Mouse (Mus musculus): ENCODE results near the gene Wnk1. TPM values are rescaled to one million over a fixed set of nuclear protein-coding genes. Genes with fewer than 3 reads are reported as not detected.
A peak's percentile ranks its signal among the peaks of the same experiment; 100 is the strongest.
"Not testable (repeated sequence)": the region's sequence is repeated elsewhere in the genome, so short reads cannot be mapped to it uniquely, and the experiment has no call there.

Wnk1 gene
- polyA plus RNA-seq (2015; fragmentation: Nextera tagmentation; extraction: Ambion mirVana), result 39.5 and 42.6 TPM in 2 replicates

DNA sequence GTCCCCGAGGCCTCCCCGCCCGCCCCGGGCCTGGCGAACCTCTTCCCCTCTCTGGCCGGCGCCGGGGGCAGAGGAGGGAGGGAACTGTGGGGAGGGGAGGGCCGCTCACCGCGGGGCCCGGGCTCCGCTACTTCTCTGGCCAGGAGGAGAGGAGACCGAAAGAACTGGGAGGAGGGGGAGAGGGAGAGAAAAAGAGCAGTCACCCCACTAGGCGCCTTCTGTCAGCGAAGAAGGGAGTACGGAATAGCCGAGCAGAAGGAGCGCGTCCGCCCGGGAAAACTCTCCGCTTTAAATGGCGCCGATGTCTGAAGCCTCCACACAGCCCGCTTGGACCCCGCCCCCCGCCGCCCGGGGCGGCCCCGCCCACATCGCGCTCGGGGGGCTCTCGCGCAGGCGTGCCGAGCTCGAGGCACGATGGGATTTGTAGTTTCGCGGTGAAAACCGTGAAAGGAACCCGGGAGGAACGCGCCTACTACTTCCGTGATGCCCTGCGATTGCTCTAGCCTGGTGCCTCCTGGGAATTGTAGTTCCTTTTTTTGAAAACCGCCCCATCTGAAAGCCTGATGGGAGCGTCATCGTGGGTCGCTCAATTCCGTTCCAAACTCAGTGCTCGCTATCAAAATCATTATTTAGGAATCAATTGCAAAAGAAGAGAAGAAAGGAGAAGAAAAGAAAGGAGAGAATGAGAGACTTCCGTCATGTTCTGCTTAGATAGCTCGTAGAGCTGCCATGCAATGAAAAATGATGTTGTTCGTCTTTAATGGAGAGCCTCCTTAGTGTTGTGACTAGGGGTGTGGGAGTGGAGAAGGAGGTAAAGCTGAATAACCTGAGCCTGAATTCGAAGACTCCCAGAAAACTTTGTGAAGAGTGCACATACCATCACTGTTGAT is at the start of gene Wnk1:
Gene Wnk1, minus strand, starts transcription at position 307 of the 890 bp plus-strand sequence.
- Histone ChIP-seq H3K27me3 (replicated peaks) (no peaks in the 10 kb centered on the region), H3K9me3 (no peaks in the 10 kb centered on the region), H3K36me3 (no peaks in the 10 kb centered on the region), H3K27ac (peak within 1 kb of the TSS; percentile 99), H3K4me1 (replicated peaks) (no peaks in the 10 kb centered on the region), H3K9ac (peak within 1 kb of the TSS; percentile 94), H3K4me3 (replicated peaks) (peak within 1 kb of the TSS; percentile 95), H3K4me2 (replicated peaks) (peak within 1 kb of the TSS; percentile 85)
- WGBS, result 0% methylated on average over 55 of the region's 59 CpGs
- peak; percentile 94 for ATAC-seq

DNA sequence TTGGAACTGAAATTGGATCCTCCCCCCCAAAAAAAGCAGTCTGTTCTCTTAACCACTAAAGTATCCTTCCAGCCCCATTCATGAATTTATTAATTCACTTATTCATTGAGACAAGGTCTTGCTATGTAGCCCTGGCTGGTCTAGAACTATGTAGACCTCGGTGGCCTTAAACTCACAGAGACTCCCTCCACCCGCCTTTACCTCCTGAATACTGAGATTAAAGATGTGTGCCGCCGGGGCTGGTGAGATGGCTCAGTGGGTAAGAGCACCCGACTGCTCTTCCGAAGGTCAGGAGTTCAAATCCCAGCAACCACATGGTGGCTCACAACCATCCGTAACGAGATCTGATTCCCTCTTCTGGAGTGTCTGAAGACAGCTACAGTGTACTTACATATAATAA is 48.6 kb upstream of the Wnk1 start:
- not testable (repeated sequence) for H3K4me3 ChIP-seq (replicated peaks); H3K27ac ChIP-seq; H3K27me3 ChIP-seq (replicated peaks); ATAC-seq; H3K9me3 ChIP-seq; H3K36me3 ChIP-seq; H3K4me1 ChIP-seq (replicated peaks); H3K9ac ChIP-seq; H3K4me2 ChIP-seq (replicated peaks)
- 92% methylated on average over 8 of the region's 8 CpGs for WGBS

DNA sequence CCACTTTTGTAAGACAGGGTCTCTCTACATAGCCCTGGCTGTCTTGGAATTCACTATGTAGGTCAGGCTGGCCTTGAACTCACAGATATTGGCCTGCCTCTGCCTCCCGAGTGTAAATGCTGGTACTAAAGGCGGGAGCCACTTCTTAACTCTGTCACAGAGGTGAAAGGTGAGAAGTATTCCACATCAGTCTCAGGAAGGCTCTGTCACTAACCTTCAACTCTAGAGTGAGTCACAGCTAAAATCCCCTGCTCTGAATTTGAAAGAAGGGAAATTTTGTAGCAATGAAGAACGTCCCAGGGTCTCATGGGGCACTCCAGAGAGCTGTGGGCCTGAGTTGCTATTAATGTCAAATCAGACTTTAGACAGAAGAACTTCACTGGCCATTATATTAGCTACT is 47.4 kb upstream of the Wnk1 start:
- Histone ChIP-seq H3K27ac (no peak overlapping the region), H3K27me3 (replicated peaks) (no peaks in the 10 kb centered on the region), H3K36me3 (no peaks in the 10 kb centered on the region), H3K4me1 (replicated peaks) (no peaks in the 10 kb centered on the region), H3K9me3 (no peaks in the 10 kb centered on the region), H3K9ac (no peak overlapping the region), H3K4me2 (replicated peaks) (no peak overlapping the region), H3K4me3 (replicated peaks) (no peak overlapping the region)
- ATAC-seq, result no peak
- 79% methylated on average over 3 of the region's 3 CpGs for WGBS

DNA sequence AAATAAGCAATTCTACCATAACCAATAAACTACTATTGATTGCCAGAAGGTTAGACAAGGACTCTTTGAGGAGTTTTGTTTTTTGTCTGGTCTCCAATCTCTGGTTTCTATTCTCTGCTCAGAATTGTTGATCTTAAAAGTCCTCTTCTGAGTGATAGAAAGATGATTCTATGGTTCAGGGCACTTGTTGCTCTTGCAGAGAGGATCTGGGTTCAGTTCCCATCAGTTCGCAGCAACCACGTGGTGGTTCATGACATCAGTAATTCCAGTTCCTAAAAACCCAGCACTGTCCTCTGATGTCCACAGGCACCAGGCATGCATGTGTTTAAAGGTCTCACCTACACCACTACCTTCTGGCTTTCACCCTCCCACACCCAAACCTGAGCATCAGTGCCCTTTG is 46.5 kb upstream of the Wnk1 start:
- Histone ChIP-seq H3K27me3 (replicated peaks) (no peaks in the 10 kb centered on the region), H3K27ac (no peak overlapping the region), H3K4me3 (replicated peaks) (no peak overlapping the region), H3K9ac (no peak overlapping the region), H3K36me3 (no peaks in the 10 kb centered on the region), H3K4me1 (replicated peaks) (no peaks in the 10 kb centered on the region), H3K9me3 (no peaks in the 10 kb centered on the region), H3K4me2 (replicated peaks) (no peak overlapping the region)
- WGBS, result 95% methylated on average over 2 of the region's 2 CpGs
- ATAC-seq, result no peak

DNA sequence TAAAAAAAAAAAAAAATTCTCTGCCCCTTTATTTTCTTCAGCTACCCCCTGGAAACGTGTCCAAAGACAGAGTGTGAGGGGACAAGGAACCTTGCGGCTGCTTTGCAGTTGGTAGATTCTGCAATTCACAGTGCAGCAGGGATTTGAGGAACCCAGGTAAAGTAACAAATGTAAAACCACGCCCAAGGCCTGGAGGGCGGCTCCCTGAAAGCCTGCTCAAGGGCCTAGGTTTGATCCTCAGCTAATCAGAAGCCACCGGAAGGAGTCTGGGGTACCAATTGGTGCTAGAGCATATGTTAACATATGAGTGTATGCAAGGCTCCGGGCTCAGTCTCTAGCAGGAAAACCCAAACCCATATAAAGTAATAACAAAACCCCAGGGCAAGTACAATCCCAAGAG is 45.0 kb upstream of the Wnk1 start:
- Histone ChIP-seq H3K36me3 (no peaks in the 10 kb centered on the region), H3K9me3 (no peaks in the 10 kb centered on the region), H3K4me1 (replicated peaks) (no peaks in the 10 kb centered on the region), H3K27ac (no peak overlapping the region), H3K27me3 (replicated peaks) (no peaks in the 10 kb centered on the region), H3K9ac (no peak overlapping the region), H3K4me3 (replicated peaks) (no peak overlapping the region), H3K4me2 (replicated peaks) (no peak overlapping the region)
- WGBS, result 67% methylated on average over 6 of the region's 6 CpGs
- no peak for ATAC-seq

DNA sequence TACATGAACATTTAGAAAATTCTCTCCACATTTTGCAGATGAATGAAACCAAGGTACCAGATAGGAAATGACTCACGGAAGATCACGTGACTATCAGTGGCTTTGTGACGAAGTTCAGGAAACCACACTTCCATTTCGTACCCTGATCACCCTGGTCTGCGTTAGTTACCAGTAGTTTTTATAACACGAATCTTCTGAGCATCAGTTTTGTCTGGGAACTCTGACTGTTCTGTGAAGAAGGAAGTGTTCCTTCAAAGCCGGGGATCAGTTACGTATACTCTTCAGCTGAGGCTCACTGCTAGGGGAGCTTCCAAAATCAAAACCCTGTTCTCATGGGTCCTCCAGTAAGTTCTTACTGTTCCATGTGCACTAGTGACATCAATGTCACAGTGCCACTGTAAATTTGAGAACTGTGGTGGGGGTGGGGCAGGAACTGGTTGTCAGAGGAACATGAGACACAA is 44.5 kb upstream of the Wnk1 start:
- no peak overlapping the region for H3K27ac ChIP-seq
- H3K4me2 ChIP-seq (replicated peaks), result no peak overlapping the region
- H3K36me3 ChIP-seq, result no peaks in the 10 kb centered on the region
- no peaks in the 10 kb centered on the region for H3K27me3 ChIP-seq (replicated peaks)
- H3K4me3 ChIP-seq (replicated peaks), result no peak overlapping the region
- no peak for ATAC-seq
- no peaks in the 10 kb centered on the region for H3K4me1 ChIP-seq (replicated peaks)
- 76% methylated on average over 8 of the region's 8 CpGs for WGBS
- no peak overlapping the region for H3K9ac ChIP-seq
- no peaks in the 10 kb centered on the region for H3K9me3 ChIP-seq

DNA sequence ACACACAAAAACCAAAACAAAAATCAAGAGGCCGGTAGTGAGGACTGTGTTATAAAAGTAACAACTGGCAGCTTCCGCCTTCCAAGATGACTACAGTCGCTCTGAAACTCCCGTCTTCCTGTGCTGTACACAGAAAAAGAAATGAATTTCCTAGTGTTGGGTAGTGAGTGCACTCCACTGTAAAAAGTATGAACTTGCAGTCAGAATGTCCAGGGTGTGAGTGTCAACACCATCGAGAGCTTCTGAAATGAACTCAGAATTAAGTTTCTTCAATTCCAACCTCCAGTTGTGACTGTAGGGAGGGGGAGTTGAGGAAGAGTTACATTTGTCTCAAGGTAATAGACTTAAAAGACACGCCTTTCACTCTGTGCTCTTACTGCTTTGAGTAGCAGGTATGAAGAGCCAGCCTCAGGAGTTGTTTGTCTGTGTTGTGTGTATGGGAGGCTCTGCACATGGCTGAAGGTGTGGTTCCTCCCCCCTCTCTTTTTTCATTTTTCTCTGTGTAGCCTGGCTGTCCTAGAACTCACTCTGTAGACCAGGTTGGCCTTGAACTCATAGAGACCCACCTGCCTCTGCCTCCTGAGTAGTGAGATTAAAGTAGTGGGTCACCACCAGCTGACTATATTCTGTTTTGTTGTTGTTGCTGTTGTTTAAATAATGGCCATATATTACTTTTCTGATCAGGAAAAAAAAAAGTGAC is 43.9 kb upstream of the Wnk1 start:
- 86% methylated on average over 6 of the region's 6 CpGs for WGBS
- no peaks in the 10 kb centered on the region for H3K27me3 ChIP-seq (replicated peaks)
- no peak overlapping the region for H3K4me3 ChIP-seq (replicated peaks)
- no peak overlapping the region for H3K27ac ChIP-seq
- no peaks in the 10 kb centered on the region for H3K9me3 ChIP-seq
- no peak overlapping the region for H3K9ac ChIP-seq
- no peaks in the 10 kb centered on the region for H3K4me1 ChIP-seq (replicated peaks)
- H3K4me2 ChIP-seq (replicated peaks), result no peak overlapping the region
- no peak for ATAC-seq
- no peaks in the 10 kb centered on the region for H3K36me3 ChIP-seq

DNA sequence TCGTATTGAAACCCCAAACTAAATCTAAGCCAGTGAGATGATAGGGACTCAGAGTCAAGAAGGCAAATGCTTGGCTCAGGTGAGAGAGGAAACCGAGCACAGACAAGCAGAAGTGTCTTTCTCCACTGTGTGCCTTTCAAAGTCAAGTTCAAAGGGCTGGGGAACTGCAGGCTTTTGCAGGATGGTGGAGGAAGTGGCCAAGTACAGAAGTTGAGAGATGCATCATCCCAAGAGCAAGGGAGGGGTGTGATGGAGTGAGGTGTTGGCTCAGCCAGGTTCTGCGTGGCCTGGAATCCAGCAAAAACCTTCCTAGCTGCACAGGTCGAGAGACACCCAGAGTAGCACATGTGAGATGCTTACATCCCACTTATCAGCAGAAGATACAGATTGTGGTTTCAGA is 43.0 kb upstream of the Wnk1 start:
- no peaks in the 10 kb centered on the region for H3K27me3 ChIP-seq (replicated peaks)
- H3K4me1 ChIP-seq (replicated peaks), result no peaks in the 10 kb centered on the region
- no peak overlapping the region for H3K27ac ChIP-seq
- H3K4me2 ChIP-seq (replicated peaks), result no peak overlapping the region
- ATAC-seq, result no peak
- no peak overlapping the region for H3K4me3 ChIP-seq (replicated peaks)
- no peaks in the 10 kb centered on the region for H3K36me3 ChIP-seq
- 77% methylated on average over 4 of the region's 4 CpGs for WGBS
- H3K9ac ChIP-seq, result no peak overlapping the region
- no peaks in the 10 kb centered on the region for H3K9me3 ChIP-seq

DNA sequence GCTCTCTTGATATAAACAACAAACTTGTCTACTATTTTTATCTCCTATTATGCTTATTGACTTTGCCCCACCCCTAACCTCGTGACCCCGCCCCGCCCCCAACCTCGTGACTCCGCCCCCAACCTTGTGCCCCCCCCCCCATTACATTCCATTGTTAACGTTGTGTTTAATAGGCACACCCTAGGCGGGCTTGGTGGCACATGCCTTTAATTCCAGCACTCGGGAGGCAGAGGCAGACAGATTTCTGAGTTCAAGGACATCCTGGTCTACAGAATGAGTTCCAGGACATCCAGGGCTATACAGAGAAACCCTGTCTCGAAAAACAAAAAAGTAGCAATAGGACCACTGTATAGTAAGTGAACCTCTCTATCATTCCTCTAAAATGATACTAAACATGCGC is 41.1 kb upstream of the Wnk1 start:
- Histone ChIP-seq H3K9ac (no peak overlapping the region), H3K27me3 (replicated peaks) (no peaks in the 10 kb centered on the region), H3K36me3 (no peaks in the 10 kb centered on the region), H3K4me1 (replicated peaks) (no peaks in the 10 kb centered on the region), H3K4me2 (replicated peaks) (no peak overlapping the region), H3K4me3 (replicated peaks) (no peak overlapping the region), H3K9me3 (no peaks in the 10 kb centered on the region), H3K27ac (no peak overlapping the region)
- WGBS, result 85% methylated on average over 10 of the region's 10 CpGs
- ATAC-seq, result no peak

DNA sequence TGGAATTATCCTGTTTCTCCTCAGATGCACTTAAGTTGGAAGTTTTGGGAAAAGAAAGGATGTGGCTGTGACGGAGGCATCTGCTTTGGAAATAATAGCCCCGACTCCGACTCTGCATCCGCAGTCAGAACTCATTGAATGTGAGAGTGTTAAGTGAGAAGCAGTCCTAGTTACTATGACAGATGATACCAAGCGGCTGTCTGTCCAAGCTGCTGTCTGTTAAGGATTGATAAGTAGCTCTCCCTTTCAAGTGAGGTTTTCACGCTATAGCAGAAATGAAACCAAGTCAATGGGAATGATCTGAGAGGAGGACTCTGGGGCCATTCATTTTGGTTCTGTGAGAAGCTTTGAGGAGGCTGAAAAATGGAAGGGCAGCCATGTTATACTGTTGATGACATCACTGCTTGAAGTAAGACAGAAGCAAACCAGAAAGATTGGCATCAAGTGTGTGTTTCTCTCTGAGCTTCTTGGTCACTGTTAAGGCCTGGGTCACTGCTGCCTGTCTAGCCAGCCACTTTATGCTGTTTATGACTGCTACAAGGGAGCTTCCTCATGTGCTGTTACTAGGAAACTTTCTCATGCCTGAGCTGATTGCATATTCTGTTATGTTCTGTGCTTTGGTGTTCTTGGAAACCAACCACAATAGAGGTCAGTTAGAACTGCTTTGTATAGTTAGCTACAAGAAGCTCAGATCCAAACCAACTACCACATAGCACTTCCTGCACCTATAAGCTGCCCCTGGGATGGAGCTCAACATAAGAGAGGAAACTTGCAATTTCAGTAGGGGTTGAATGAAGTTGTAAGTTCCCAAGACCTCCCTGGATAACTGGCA is 38.4 kb upstream of the Wnk1 start:
- 80% methylated on average over 6 of the region's 6 CpGs for WGBS
- Histone ChIP-seq H3K4me3 (replicated peaks) (no peak overlapping the region), H3K4me1 (replicated peaks) (no peaks in the 10 kb centered on the region), H3K4me2 (replicated peaks) (no peak overlapping the region), H3K36me3 (no peaks in the 10 kb centered on the region), H3K27ac (no peak overlapping the region), H3K27me3 (replicated peaks) (no peaks in the 10 kb centered on the region), H3K9me3 (no peaks in the 10 kb centered on the region), H3K9ac (no peak overlapping the region)
- no peak for ATAC-seq

DNA sequence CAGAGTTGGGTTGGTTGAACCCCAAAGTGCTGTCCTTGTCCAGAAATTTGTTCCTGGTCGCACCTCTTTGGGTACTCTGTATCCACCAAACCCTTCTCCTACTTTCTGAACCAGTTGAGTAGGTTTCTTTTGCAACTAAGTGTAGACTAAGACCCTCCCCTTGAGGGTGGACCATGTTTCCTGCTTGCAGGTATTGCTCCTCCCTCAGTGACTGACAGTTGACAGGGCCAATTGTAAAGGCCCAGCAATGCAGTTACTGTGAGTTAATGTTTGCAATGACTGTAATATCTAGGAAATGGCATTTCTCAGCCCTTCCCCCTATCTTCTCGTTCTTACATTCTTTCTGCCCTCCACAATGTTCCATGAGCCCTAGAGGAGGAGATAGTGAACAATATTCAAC is 34.2 kb upstream of the Wnk1 start:
- no peak overlapping the region for H3K27ac ChIP-seq
- H3K4me3 ChIP-seq (replicated peaks), result no peak overlapping the region
- 78% methylated on average over 2 of the region's 2 CpGs for WGBS
- no peaks in the 10 kb centered on the region for H3K27me3 ChIP-seq (replicated peaks)
- no peak overlapping the region for H3K4me2 ChIP-seq (replicated peaks)
- no peak for ATAC-seq
- H3K9ac ChIP-seq, result no peak overlapping the region
- H3K4me1 ChIP-seq (replicated peaks), result no peaks in the 10 kb centered on the region
- no peaks in the 10 kb centered on the region for H3K9me3 ChIP-seq
- no peaks in the 10 kb centered on the region for H3K36me3 ChIP-seq

DNA sequence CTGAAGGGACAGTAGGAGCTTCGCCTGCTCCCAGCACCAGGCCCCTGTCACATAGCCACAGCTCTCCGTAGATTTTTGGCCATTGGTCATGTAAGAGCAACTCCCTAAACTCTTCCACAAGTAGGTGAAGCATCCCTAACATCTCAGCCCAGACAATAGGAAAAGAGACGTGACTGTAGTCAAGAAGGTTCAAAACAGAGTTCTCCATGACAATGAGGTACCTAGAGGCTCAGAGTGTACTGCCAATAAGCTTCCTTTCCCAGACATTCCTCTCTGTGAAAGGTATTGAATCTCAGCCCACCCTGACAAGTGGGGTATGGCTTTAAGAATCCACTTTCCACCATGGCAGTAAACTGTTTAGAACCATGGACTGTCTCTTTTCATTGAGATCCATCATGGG is 31.1 kb upstream of the Wnk1 start:
- Histone ChIP-seq H3K4me2 (replicated peaks) (no peak overlapping the region), H3K9me3 (no peaks in the 10 kb centered on the region), H3K27me3 (replicated peaks) (no peaks in the 10 kb centered on the region), H3K4me1 (replicated peaks) (no peaks in the 10 kb centered on the region), H3K9ac (no peak overlapping the region), H3K36me3 (no peaks in the 10 kb centered on the region), H3K27ac (no peak overlapping the region), H3K4me3 (replicated peaks) (no peak overlapping the region)
- ATAC-seq, result no peak
- 85% methylated on average over 3 of the region's 3 CpGs for WGBS
